Mouse (Mus musculus) frontal cortex, postnatal 14 days (tissue): ENCODE results near the gene Megf11.
"Not testable (repeated sequence)": the region's sequence is repeated elsewhere in the genome, so short reads cannot be mapped to it uniquely, and the experiment has no call there.

ENCODE experiments used
- DNase-seq, 2 experiments: peaks; one replicate each; pipeline ENCODE4 v3.0.0; 2022; ENCODE audit warnings: low spot score in 2 of 2

Megf11 gene

GRCm38 (mm10) chr9:64697006-64697405 lies 311.6 kb downstream of the Megf11 start:
- no peak for DNase-seq

- DNase-seq, result no peak
Observed at GRCm38 (mm10) chr9:64697677-64698076, 312.3 kb downstream of the Megf11 start.

GRCm38 (mm10) chr9:64698586-64698985 lies 313.2 kb downstream of the Megf11 start:
- no peak for DNase-seq

GRCm38 (mm10) chr9:64700451-64701311 lies 315.3 kb downstream of the Megf11 start:
- no peak for DNase-seq

- no peak for DNase-seq
Observed at GRCm38 (mm10) chr9:64701651-64702050, 316.2 kb downstream of the Megf11 start.

GRCm38 (mm10) chr9:64702391-64702790 lies 317.0 kb downstream of the Megf11 start:
- DNase-seq, result no peak

GRCm38 (mm10) chr9:64702937-64703336 lies 317.5 kb downstream of the Megf11 start:
- no peak for DNase-seq

- no peak for DNase-seq
Observed at GRCm38 (mm10) chr9:64703420-64703965, 318.1 kb downstream of the Megf11 start.

GRCm38 (mm10) chr9:64704073-64704840 lies 318.8 kb downstream of the Megf11 start:
- DNase-seq, result no peak

- not testable (repeated sequence) for DNase-seq
Observed at GRCm38 (mm10) chr9:64710291-64710690, 324.9 kb downstream of the Megf11 start.

GRCm38 (mm10) chr9:64719526-64720163 lies 334.2 kb downstream of the Megf11 start:
- DNase-seq, result no peak

- DNase-seq, result no peak
Observed at GRCm38 (mm10) chr9:64726454-64726853, 341.0 kb downstream of the Megf11 start.

- DNase-seq, result no peak
Observed at GRCm38 (mm10) chr9:64731029-64731560, 345.7 kb downstream of the Megf11 start.

GRCm38 (mm10) chr9:64734166-64734565 lies 348.7 kb downstream of the Megf11 start:
- no peak for DNase-seq

GRCm38 (mm10) chr9:64734992-64735391 lies 349.6 kb downstream of the Megf11 start:
- DNase-seq, result not testable (repeated sequence)

GRCm38 (mm10) chr9:64736076-64736638 lies 350.7 kb downstream of the Megf11 start:
- no peak for DNase-seq

- DNase-seq, result peak; percentile 46 to 49
Observed at GRCm38 (mm10) chr9:64736639-64737405, 351.4 kb downstream of the Megf11 start.

GRCm38 (mm10) chr9:64737406-64738201 lies 352.2 kb downstream of the Megf11 start, which contains the start of gene Rab11a:
Gene Rab11a, minus strand, starts transcription at chr9:64737758.
- DNase-seq, result peak; percentile 90 to 93

- no peak for DNase-seq
Observed at GRCm38 (mm10) chr9:64739001-64739400, 353.6 kb downstream of the Megf11 start.

- DNase-seq, result no peak
Observed at GRCm38 (mm10) chr9:64742453-64742852, 357.0 kb downstream of the Megf11 start.
